Mouse (Mus musculus) spleen, postnatal 36 days (tissue): ENCODE results near the gene Fam131c.

Experiments
- DNase-seq, 2 experiments: peaks; one replicate each; pipeline ENCODE4 v3.0.0; 2022; ENCODE audit warnings: low spot score in 2 of 2, mixed read lengths in 1 of 2

Gene Fam131c

DNA sequence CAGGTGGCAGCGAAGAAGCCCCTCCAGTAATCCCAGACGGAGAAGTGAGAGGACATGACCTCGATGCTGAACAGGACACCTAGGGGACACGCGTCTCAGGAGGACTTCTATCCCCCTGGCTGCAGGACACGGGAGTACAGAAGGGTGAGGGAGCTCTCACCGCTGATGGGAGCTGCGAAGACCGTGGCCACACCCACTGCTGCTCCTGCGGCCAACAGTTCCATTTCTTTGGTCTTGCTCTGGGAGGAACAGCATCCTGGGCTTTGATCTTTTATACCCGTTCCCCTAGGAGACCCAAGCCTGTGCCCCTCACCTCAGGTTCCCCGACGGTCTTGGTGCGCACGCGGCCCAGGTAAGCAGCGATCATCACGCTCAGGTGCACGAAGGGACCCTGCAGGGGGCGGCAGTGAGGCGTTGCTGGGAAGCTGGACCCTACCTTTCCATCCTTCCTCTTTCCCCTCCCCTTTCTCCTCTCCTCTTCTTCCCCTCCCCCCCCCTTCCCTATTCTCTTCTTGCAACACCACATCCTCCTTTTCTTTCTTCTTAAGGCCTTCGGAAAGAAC is 43.5 kb downstream of the Fam131c start:
- DNase-seq, result no peak

DNA sequence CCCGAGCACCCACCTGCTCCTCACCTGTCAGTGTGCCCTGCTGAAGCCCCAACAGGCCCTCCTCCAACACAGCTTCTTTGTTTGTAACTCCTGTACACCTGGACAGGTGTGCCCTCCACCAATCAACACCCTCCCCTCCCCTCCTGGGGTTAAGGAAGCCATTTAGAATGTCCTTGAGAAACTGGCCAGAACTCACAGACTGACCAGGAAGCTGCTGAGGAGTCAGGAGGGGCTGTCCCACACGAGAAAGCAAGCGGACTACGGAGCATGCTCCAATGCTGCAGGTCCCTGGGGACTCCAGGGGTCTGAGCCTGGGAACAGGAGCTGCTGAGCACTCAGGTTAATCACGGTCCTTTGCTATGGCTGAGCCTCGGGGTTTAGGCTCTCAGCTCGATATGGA is 47.9 kb downstream of the Fam131c start, which contains the start of gene Clcnkb:
Clcnkb (minus strand) TSS at position 91 of the 400 bp plus-strand sequence.
- DNase-seq, result no peak

DNA sequence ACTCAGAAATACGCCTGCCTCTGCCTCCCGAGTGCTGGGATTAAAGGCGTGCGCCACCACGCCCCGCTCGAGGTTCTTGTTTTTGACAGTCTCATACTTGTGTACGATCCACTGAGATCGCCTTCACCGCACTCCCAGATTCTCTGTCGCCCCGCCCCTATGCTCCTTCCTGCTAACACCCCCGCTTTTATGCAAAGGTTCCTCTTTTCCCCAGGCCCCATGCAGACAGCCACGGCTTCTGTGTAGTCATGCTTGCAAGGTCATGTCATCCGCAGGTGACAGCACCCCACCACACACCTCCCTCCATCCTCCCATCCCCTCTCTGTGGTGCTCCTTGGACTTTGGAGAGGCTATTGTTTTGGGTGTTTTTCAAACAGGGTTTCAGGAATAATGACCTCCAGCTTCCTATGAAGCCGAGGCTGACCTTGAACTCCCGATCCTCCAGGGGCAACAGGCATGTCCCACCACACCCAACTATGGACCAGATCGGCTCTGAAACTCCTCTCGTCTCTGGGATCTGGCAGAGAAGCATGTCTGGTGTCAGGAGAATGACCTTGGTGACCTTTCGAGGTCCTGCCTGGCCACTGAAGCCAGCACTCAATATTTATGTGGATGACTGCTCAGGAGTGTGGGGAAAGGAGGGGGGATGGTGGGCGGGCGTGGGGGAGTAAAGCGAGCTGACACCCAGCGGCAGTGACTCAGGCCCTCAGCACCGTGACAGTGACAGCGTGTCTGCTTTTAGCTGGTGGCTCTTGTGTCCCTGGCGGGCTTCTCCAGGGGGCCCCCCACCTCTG is 51.6 kb downstream of the Fam131c start:
- DNase-seq, result peak; percentile 72 to 78

GRCm38 (mm10) chr4:141420192-141420829 is 52.3 kb downstream of the Fam131c start, which contains the start of gene Hspb7:
Gene Hspb7 (plus strand): TSS chr4:141420779.
- DNase-seq, result no peak

DNA sequence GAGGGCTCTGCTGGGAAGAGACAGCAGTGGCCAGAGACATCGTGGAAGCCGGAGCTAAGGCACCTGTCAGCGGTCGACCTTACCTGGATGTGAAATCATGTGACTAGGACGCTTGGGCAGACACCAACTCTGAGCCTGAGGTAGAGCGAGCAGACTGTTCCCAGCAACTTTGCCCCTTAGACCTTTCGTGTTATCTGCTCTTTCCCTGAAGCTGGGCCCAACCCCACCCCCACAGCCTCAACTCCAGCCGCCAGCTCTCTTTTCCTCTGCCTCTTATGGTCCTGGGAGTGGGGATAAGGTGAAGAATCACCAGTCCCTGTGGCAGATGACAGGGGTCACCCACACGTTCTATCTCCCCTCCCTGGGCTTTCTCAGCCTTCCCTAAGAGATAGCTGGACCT is 52.9 kb downstream of the Fam131c start:
- no peak for DNase-seq

GRCm38 (mm10) chr4:141421423-141421822 is 53.4 kb downstream of the Fam131c start:
- no peak for DNase-seq

DNA sequence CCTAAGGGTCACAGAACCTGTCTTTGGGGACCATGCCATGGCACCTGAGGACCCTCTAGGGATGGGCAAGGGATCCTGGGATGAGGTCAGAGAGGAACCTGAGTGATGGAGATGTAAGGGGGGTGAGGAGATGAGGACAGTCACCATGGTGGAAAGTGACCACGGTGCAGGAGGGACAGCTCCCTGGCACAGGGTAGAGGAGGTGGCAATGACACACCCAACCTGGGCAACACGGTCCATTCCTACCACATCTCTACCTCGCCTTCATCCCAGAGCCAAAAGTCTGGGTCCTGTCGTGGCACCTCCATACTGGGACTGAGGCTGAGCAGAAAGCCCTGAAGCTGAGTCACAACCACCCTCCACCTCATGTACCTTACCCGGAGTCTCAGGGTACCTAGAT is 54.8 kb downstream of the Fam131c start:
- no peak for DNase-seq

GRCm38 (mm10) chr4:141423288-141423687 is 55.3 kb downstream of the Fam131c start:
- no peak for DNase-seq

DNA sequence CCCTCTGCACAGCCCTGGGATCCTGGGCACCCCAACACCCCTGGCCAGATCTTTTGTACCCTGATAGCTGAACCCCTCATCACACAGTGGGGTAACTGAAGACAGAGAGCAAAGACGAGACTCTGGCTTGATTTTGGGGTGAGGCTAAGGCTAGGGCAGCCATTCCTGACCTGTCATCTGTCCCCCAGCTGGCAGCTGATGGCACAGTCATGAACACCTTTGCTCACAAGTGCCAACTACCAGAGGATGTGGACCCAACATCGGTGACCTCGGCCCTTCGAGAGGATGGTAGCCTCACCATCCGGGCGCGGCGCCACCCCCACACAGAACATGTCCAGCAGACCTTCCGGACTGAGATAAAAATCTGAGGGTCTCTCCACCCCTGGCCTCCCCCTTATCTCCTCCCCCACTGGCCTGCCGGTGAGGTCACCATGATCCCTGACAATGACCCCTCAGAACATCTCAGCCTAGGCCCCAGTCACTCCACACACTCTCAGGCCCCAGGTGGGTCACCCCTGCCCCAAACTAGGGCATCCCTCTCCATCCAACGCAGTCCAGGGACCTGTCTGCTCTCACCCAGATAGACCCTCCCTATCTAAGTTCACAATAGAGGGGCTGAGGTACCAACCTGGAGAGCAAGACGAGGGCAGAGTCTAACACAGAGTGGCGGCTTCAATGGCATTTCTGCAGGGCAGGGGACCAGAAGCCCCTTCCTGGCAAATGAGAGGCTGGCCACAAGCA is 55.8 kb downstream of the Fam131c start:
- no peak for DNase-seq

GRCm38 (mm10) chr4:141425484-141426479 is 57.8 kb downstream of the Fam131c start:
- peak; percentile 33 to 46 for DNase-seq

- no peak for DNase-seq
These were observed 59.1 kb downstream of the Fam131c start for GRCm38 (mm10) chr4:141426796-141427745.

GRCm38 (mm10) chr4:141427921-141428320 is 59.9 kb downstream of the Fam131c start:
- DNase-seq, result no peak

- DNase-seq, result no peak
These were observed 61.4 kb downstream of the Fam131c start for GRCm38 (mm10) chr4:141429381-141429780.

DNA sequence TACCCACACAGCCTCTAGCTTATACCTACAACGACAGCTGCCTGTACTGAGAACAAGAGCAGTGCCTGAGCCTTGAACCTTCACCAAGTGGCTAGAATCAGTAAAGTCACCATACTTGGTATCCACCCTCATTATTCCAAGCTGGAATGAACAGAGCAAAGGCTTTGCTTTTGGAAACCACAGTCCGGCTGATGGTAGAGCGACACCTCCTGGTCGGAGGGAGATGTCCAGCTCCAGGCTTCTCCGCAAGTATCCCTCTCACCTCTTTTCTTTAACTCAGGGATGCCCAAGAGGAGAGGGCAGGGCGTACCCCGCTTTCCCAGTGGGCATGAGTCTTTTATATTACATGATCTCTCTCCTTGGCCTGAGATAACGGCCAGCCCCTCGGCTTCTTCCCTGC is 61.8 kb downstream of the Fam131c start:
- no peak for DNase-seq

DNA sequence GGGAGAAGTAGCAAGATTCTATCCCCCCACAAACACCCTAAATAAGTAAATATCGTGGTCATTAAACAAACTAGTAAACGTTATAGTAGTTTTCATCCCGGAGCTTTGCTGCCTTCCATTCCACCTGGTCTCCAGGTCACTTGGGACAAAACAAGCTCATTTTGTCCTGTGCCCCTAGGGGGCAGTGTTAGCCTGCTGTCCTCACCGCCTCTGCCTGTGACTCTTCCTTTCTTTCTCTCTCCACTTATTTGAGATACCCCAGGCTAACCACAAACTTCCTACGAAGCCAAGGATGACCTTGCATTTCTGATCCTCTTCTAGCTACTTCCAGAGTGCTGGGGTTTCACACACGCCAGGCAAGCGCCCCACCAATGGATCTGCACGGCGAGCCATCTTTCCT is 63.0 kb downstream of the Fam131c start:
- DNase-seq, result peak; percentile 57 to 64

- DNase-seq, result no peak
These were observed 64.6 kb downstream of the Fam131c start for GRCm38 (mm10) chr4:141432666-141433065.

GRCm38 (mm10) chr4:141433191-141433590 is 65.2 kb downstream of the Fam131c start:
- no peak for DNase-seq
